Mouse (Mus musculus) Muller cell, postnatal 12 days (primary cell): ENCODE measurements around the gene Sdk2.

Experiments used
- DNase-seq: peaks from one replicate; pipeline ENCODE4 v3.0.0-alpha.2; 2015; ENCODE audit errors: inconsistent ontology term

Gene Sdk2

GRCm38 (mm10) chr11:114046927-114047326 is 19.9 kb downstream of the Sdk2 start:
- DNase-seq: no peak

- DNase-seq: no peak
Observed at GRCm38 (mm10) chr11:114044373-114044772, 22.5 kb downstream of the Sdk2 start.

GRCm38 (mm10) chr11:114043530-114043929 is 23.3 kb downstream of the Sdk2 start:
- DNase-seq: peak; percentile 63

GRCm38 (mm10) chr11:114040391-114041035 is 26.3 kb downstream of the Sdk2 start:
- no peak for DNase-seq

DNA sequence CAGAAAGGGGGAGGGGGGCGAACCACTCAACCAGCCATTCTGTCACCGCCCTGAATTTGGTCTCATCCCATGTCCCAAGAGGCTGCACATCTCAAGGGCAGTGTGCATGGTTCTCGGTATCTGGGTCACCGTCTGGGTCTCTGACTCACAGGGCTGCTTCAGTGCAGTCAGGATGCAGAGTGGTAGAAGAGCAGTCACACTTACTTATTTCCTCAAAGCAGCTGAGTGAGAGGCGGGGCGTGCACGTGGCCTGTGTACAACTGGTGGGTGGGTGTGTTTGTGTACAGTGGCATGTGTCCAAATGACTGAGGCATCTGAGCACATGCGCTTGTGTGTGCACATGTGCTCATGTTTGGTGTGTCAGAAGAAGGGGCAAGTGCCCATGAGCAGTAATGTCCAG is 28.8 kb downstream of the Sdk2 start:
- peak; percentile 54 for DNase-seq

- no peak for DNase-seq
Observed at GRCm38 (mm10) chr11:114031491-114031890, 35.4 kb downstream of the Sdk2 start.

DNA sequence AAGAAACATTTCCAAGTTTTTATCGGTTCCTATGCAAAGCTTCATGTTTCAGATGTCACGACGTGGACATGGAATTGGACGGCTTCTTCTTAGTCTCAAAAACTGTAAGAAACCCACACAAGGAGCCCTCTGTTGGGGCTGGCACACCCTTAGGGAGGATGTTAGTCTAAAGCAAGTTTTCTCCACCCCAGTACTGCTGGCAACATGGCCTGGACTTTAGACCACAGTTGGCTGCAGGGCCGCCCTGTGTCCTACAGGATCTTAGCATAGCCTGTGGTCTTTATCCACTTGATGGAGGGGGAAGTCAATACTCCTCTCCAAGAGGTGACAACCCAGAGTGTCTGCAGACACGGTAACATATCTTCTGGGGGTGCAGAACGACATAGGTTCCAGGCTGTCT is 36.6 kb downstream of the Sdk2 start:
- no peak for DNase-seq

- no peak for DNase-seq
Observed at GRCm38 (mm10) chr11:114028512-114028911, 38.3 kb downstream of the Sdk2 start.

DNA sequence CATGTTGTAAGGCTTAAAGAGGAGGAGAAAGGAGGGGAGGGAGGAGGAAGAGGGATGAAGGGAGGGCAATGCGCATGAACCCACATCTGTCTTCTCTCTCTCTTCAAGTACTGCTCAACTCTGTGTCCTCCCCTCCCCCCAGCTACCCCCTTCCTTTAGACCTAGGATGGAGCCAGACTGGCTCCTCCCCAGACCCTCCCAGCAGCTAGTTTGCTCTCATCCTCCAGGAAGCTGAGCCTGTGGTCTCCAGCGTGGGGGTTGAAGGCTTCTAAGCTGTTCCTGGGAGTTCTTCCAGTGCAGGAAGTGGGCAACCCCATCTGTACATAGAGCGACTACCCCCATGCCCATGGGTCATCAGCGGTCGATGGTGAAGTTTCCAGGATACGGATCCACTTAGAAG is 38.8 kb downstream of the Sdk2 start:
- no peak for DNase-seq

DNA sequence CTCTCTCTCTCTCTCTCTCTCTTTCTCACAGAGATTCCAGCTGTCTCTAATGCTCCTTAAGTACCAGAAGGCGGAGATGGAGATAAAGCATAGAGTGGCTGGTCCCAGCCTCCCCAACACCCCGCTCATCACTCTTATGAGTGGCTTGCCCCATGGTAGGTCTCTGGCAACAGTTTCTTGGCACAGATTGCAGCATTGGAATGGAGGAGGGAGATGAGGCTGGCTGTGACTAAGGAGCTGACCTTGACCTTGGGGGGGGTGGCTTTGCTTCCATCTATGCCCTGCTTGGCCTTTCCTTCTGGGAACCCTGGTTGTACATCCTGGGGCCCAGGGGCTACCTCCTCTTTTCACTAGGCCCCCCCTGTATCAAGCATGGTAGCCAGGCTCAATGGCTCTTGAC is 41.8 kb downstream of the Sdk2 start:
- DNase-seq: no peak

DNA sequence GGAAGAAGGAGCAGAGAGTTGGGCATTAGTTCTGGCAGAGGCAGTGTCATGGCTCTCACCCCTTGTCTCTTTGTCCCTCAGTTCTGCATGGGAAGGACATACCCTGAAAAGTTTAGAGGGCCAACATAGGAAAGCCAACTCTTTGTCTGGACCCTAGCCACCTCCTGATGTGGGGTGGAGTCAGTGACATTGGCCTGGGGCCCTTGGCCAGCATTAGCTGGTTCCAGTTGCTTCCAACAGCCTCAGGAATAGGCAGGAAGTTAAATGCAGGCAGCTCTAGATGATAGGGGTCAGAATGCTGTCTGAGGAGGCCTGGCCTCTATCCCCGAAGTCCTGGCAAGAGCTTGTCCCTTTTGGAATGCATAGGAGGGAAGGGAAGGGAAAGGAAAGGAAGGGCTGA is 42.9 kb downstream of the Sdk2 start:
- no peak for DNase-seq

- no peak for DNase-seq
Observed at GRCm38 (mm10) chr11:114022166-114022565, 44.7 kb downstream of the Sdk2 start.

DNA sequence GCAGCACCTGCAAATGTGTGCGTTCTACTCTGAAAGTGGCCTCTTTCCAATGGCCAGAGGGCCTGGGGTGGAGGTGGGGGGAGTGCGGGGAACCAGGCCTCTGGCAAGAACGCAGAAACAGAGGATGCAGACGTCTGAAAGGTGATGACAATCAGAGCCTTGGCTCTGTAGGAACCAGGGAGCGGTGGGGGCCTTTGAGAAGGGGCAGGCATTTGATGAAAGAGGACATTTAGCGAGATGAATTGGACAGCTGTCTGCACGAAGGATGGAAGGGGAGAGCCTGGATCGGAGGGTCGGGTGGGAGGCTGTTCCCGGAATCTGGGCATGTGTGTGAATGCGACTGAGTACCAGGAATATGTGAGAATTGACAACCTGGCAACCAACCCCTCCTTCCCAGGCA is 47.8 kb downstream of the Sdk2 start:
- DNase-seq: no peak

DNA sequence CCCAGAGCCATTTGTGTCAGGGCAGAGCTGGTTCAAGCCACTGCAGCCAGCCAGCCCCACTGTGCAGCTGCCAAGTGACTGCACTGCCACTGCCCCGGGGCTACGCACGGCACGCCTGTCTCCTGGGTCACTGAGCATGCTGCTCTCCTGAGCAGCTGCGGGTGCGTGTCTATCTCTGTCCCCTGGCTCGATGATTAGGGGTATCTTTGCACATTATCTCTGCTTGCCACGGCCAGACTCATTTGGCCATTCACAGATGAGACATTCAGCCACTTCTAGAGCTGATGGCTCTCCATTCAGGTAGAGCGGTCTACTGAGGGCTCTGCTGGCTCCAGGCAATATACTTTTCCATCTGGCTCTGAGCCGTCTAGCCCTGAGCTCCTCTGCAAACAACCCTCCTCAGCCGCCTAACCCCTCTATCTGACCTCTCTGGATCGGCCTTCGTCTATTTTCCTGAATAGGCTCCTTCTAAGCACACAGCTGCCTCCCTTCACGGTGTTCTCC is 49.9 kb downstream of the Sdk2 start:
- DNase-seq: peak; percentile 74

- no peak for DNase-seq
Observed at GRCm38 (mm10) chr11:114016108-114016888, 50.5 kb downstream of the Sdk2 start.

- DNase-seq: no peak
Observed at GRCm38 (mm10) chr11:114011523-114011922, 55.3 kb downstream of the Sdk2 start.

GRCm38 (mm10) chr11:114005879-114006278 is 61.0 kb downstream of the Sdk2 start:
- no peak for DNase-seq

- no peak for DNase-seq
Observed at GRCm38 (mm10) chr11:114004651-114005050, 62.2 kb downstream of the Sdk2 start.

DNA sequence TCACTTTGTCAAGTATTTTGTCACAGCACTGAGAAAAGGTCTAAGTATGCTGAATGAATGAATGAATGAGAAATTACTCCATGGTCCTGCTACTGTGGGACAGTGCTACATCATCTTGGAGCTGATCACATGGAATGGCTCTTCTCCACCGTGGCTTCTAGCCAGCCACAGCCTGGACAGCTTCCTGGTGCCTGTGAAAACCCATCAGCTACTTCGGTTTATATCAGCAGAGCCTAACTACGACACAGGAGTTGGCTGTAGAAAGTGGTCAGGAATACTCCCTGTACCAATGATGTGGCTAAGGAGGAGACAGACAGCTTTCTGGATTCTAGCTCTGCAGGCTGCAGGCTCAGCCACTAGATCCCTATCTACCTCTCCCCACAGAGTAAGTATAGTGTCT is 63.7 kb downstream of the Sdk2 start:
- no peak for DNase-seq

DNA sequence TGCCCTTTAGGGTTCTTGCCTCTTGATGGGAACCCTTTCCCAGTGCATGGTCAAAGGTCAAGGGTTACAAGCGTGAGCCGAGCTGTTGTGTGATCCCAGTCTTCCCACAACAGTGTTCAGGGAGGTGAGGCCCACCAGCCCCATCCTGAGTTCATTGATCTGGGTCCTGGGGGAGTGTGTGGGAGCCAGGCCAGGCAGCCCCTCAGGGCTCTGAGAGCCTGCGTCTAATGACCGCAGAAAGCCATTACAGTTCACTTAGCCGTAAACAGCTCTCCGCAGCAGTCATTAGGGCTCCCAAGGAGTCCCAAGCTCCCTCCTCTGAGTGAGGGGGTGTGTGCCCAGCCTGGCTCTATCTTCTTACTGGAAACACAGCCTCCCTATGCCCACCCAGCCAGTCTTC is 66.8 kb downstream of the Sdk2 start:
- no peak for DNase-seq

DNA sequence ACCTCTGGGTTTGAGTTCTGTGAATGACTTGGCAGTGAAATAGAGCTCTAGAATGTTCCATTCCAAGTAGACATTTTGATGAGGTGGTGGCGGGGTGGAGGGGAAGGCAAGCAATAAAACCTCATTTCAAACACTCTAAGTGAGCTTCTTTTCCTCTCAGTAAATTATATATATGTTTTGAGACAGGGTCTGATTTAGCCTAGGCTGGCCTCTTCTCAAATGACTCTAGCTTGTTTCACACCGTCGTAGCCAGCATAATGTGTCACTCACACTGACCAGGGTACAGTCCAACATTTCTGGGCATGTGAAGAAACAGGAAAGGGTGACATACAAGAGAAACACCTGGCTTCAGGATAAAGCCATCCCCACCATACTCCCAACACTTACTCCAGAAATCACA is 68.1 kb downstream of the Sdk2 start:
- no peak for DNase-seq

DNA sequence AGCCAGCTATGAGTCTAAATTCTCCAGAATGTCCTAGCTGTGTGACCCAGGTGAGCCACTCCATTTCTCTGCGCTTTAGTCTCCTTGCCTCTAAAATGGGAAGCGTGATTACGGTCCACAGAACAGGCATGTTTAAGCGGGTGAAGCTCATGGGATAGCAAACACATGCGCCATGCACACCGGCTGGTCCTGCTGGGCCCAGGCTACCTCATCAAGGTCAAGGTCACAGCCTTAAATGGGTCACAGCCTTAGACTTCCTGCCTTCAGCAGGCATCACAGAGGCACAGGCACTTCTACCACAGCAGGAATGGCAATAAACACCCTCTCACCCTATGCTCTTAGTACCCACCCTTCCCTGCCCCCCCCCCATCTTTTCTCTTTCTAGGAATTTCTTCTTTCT is 72.9 kb downstream of the Sdk2 start:
- no peak for DNase-seq

GRCm38 (mm10) chr11:113992894-113993293 is 74.0 kb downstream of the Sdk2 start:
- no peak for DNase-seq
